Mouse (Mus musculus): ENCODE results near the gene Dll3. TPM values are rescaled to one million over a fixed set of nuclear protein-coding genes. Genes with fewer than 3 reads are reported as not detected.

Gene Dll3
- polyA plus RNA-seq, 1 experiment from 2014 or later = 39.0 TPM

DNA sequence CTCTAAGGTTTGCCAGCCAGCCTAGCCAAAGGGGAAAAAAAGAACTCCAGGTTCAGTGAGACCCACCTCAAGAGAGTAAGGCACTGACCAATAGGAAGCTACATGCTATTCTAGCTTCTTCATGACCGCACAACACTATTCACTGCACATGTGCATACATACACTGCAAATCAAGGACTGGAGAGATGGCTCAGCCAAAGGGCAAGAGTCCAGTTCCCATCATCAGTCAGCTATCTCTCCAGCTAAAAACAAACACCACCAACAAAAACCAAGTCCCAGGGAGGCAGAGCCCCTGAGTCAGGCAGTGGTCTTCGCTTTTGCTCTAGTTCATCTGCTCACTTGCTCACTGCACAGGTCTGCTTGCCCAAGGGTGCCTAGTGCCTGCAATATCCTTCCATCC is 26.2 kb upstream of the Dll3 start:
- peaks cover 99% of the 10 kb centered on the region for H3K36me3 ChIP-seq
- WGBS = 98% methylated on average over 2 of the region's 2 CpGs

DNA sequence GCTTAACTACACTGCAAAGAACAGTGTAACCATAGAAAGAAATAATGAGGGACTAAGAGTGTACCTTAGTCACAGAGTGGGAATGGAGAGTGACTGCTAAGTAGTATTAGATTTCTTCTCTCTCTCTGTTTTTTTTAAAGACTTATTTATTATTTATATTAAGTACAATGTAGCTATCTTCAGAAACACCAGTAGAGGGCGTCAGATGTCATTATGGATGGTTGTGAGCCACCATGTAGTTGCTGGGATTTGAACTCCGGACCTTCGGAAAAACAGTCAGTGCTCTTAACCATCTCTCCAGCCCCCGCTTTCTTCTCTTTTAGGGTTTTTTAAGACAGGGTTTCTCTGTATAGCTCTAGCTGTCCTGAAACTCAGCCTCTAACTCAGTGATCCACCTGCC is 24.4 kb upstream of the Dll3 start:
- no peaks in the 10 kb centered on the region for H3K27me3 ChIP-seq (ENCODE audit: low read depth, poor library complexity, severe bottlenecking)
- no peak overlapping the region for H3K27ac ChIP-seq (replicated peaks)
- H3K4me3 ChIP-seq = no peak overlapping the region
- H3K9me3 ChIP-seq (replicated peaks) = no peaks in the 10 kb centered on the region
- no peaks in the 10 kb centered on the region for H3K4me1 ChIP-seq
- no peak for DNase-seq (ENCODE audit: low spot score)
- H3K36me3 ChIP-seq = peaks cover 100% of the 10 kb centered on the region
- WGBS = 81% methylated on average over 4 of the region's 4 CpGs

More for the DNA sequence above, 26.2 kb upstream of the Dll3 start:
- no peak for DNase-seq (ENCODE audit: low spot score)
- no peaks in the 10 kb centered on the region for H3K27me3 ChIP-seq (ENCODE audit: low read depth, poor library complexity, severe bottlenecking)
- no peak overlapping the region for H3K27ac ChIP-seq (replicated peaks)
- no peak overlapping the region for H3K4me3 ChIP-seq
- H3K9me3 ChIP-seq (replicated peaks) = no peaks in the 10 kb centered on the region
- H3K4me1 ChIP-seq = no peaks in the 10 kb centered on the region

DNA sequence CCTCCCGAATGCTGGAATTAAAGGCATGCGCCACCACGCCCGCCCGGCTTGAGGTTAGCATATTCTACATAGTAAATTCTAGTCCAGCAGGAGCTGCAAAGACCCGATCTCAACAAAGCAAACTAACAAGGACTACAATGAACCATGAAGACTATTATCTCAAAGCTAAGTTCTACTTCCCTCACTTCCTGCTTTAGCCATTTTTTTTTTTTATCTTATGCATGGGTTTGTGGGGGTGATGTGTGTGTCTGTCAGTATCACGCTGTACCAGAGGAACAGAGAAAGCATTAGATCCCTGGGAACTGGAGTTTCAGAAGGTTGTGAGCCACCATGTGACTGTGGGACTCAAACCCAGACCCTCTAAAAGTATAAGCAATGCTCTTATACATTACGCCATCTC is 23.3 kb upstream of the Dll3 start:
- peaks cover 100% of the 10 kb centered on the region for H3K36me3 ChIP-seq

DNA sequence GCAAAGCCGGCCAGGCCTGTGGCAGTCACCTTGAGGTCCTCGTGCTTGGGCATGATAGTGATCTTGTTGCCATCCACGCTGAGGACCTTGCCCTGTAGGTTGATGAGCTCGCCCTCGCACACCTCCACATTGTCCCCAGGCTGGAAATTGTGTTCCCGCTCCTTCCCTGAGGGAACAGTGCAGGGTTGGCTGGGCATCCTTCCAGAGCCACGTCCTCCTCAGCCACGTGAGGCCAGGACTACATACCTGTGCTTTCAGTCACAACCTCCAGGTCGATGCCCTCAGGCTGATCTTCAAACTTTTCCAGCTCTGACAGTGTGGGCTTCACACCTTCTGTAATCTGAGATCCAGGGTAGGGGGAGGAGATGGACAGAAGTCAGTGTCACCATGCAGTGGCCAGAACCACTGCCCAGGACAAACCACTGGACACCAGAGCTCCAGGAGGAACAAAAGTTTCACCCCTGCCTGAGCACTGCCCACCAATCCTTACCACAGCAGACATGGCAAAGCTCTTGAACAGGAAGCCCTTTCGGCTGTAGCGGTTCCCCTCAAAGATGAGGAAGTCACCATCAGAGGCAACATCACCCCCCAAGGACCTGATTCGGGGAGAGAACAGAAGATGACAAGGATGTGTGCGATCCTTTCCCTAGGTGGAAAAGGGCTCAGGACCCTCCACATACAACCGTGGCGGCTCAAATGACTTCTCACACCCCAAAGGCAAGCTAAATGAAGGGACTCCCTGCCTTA is 20.1 kb upstream of the Dll3 start:
- DNase-seq (ENCODE audit: low spot score) = no peak
- H3K27ac ChIP-seq (replicated peaks) = no peak overlapping the region
- no peak overlapping the region for H3K4me3 ChIP-seq
- no peaks in the 10 kb centered on the region for H3K4me1 ChIP-seq
- H3K36me3 ChIP-seq = peaks cover 100% of the 10 kb centered on the region
- no peaks in the 10 kb centered on the region for H3K27me3 ChIP-seq (ENCODE audit: low read depth, poor library complexity, severe bottlenecking)
- 94% methylated on average over 15 of the region's 15 CpGs for WGBS
- no peaks in the 10 kb centered on the region for H3K9me3 ChIP-seq (replicated peaks)

More for the DNA sequence above, 23.3 kb upstream of the Dll3 start:
- Histone ChIP-seq H3K4me1 (no peaks in the 10 kb centered on the region), H3K27ac (replicated peaks) (no peak overlapping the region), H3K4me3 (no peak overlapping the region), H3K9me3 (replicated peaks) (no peaks in the 10 kb centered on the region), H3K27me3 (ENCODE audit: low read depth, poor library complexity, severe bottlenecking) (no peaks in the 10 kb centered on the region)
- no peak for DNase-seq (ENCODE audit: low spot score)
- 98% methylated on average over 8 of the region's 8 CpGs for WGBS

DNA sequence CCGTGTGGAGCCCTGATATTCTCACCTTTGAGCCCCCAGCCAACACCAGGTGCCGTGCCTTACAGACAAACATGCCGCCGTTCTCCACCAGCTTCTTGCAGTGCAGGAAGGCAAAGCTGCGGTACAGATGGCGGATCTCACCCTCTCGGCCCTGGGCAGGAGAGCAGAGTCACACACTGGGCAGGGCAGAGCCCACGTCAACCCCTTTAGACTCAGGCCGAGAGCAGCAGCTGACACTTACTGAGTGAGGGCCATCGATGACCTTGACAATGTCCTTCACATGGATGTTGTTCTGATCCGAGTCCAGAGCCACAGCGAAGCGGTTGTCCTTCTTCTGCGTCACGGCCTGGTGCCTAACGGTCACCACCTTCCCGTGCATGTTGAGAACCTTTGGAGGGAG is 16.7 kb upstream of the Dll3 start:
- 96% methylated on average over 17 of the region's 17 CpGs for WGBS
- H3K9me3 ChIP-seq (replicated peaks) = no peaks in the 10 kb centered on the region
- DNase-seq (ENCODE audit: low spot score) = no peak
- H3K27ac ChIP-seq (replicated peaks) = no peak overlapping the region
- H3K4me3 ChIP-seq = no peak overlapping the region
- H3K27me3 ChIP-seq (ENCODE audit: low read depth, poor library complexity, severe bottlenecking) = no peaks in the 10 kb centered on the region
- no peaks in the 10 kb centered on the region for H3K4me1 ChIP-seq
- peaks cover 100% of the 10 kb centered on the region for H3K36me3 ChIP-seq

DNA sequence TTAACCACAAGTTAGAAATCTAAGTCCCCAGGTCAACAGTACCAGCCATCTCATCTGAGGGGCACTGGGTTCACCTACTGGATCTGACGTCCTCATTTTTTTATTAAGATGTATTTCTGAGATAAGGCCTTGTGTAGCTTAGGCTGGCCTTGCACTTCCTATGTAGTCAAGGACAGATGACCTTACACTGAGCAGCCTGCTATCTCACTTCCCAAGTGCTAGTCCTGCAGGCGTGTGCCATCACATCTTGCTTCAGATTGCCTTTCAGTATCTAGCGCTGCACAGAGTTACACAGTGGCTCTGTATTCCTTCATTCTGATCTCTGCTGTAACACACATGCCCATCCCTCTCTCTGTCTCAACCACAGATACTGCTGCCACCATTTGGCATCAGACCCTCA is 16.0 kb upstream of the Dll3 start:
- Histone ChIP-seq H3K27ac (replicated peaks) (no peak overlapping the region), H3K9me3 (replicated peaks) (no peaks in the 10 kb centered on the region), H3K27me3 (ENCODE audit: low read depth, poor library complexity, severe bottlenecking) (no peaks in the 10 kb centered on the region), H3K4me1 (no peaks in the 10 kb centered on the region), H3K36me3 (peaks cover 93% of the 10 kb centered on the region), H3K4me3 (no peak overlapping the region)
- 90% methylated on average over 3 of the region's 3 CpGs for WGBS
- DNase-seq (ENCODE audit: low spot score) = no peak

DNA sequence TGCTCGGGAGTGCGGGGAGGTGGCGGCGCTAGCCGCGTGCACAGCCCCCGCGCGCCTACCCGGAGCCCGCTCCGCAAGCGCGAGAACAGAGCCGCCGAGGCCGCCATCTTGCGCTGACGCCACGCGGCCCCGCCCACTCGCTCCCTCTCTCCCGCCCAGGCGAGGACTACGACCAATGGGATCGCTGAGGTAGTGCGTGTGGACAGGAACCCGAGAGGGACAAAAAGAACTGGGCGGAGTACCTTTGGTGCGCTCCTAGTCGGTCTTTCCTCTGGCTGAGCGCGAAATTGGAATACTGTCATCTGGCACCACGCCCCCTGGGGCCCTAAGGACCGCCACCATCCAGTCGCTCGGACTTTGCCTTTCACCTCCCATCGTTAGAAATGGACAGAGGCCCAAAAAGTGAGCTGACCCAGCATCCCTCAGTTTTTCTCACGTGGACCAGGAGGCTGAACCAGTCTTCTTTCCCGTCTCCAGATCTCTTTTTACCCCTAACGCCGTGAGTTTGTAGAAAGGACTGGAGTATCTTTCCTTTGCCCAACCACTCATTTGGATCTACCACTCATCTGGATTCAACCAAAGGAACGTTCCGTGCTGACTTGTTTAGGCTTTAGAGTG is 10.0 kb upstream of the Dll3 start, which contains the start of gene Timm50:
Gene Timm50, minus strand, starts transcription at position 147 of the 618 bp plus-strand sequence.
- DNase-seq (ENCODE audit: low spot score) = peak; percentile 94
- WGBS = 1% methylated on average over 32 of the region's 45 CpGs
- Histone ChIP-seq H3K4me3 (peak within 1 kb of the TSS; percentile 99), H3K4me1 (peaks cover 50% of the 10 kb centered on the region), H3K27me3 (ENCODE audit: low read depth, poor library complexity, severe bottlenecking) (no peaks in the 10 kb centered on the region), H3K36me3 (peaks cover 69% of the 10 kb centered on the region), H3K27ac (replicated peaks) (peak within 1 kb of the TSS; percentile 94), H3K9me3 (replicated peaks) (no peaks in the 10 kb centered on the region)

DNA sequence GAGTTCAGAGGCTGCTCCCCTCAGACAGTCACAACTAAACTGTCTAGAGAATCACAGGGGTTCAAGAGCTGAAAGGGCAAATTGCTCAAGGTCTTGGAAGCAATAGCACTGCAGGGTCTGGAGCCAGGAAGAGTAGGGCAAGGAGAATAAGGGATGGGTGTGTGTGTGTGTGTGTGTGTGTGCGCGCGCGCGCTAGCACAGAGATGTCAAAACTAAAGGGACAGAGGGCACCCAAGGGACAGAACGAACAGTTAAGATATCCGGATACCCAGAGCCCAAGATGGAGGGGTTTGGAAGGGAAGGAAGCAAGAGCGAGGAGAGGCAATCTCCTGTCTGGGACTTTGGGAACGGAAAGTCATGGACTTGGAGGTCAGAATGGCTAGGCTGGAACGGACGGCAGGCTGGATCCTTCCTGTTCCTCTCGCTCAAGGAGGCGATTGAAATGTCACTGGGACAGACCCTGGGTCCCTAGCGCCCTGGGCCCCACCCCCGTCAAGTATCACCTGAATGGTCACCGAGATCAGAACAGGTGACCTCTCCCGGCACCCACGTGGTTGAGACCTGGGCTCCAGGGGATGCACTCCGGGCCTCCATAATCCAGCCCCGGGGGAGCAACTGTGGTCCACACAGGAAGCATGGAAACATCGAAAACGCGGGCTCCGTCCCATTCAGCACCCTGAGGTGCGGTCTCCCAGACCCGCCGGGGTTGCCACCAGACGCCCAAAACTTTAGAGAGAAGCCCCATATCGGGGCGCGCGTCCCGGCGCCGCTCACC is 9.3 kb upstream of the Dll3 start:
- 8% methylated on average over 35 of the region's 35 CpGs for WGBS
- no peak for DNase-seq (ENCODE audit: low spot score)

DNA sequence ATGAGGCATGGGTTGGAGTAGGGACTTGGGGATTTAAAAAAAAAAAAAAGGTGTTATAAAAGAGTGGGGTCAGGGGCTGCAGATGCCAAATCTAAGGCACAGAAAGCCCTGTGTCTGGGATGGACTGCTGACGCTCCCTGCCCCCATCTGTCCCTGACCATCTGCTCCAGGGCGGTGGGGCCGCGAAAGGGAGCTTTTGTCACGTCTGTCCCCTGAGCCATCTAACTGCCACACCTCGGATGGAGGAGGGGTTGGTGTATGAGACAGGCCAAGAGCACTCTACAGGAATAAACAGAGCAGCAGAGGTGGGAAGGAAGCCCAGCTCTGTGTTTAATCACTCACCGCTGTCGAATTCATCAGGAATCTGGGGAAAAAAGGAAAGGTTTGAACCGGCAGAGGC is 7.7 kb upstream of the Dll3 start:
- H3K4me1 ChIP-seq = peaks cover 64% of the 10 kb centered on the region
- H3K27ac ChIP-seq (replicated peaks) = peak overlapping the region; percentile 94
- DNase-seq (ENCODE audit: low spot score) = peak; percentile 42
- peaks cover 69% of the 10 kb centered on the region for H3K36me3 ChIP-seq
- H3K9me3 ChIP-seq (replicated peaks) = no peaks in the 10 kb centered on the region
- WGBS = 78% methylated on average over 9 of the region's 9 CpGs
- H3K4me3 ChIP-seq = peak overlapping the region; percentile 99
- no peaks in the 10 kb centered on the region for H3K27me3 ChIP-seq (ENCODE audit: low read depth, poor library complexity, severe bottlenecking)

More for the DNA sequence above, 9.3 kb upstream of the Dll3 start:
- peaks cover 51% of the 10 kb centered on the region for H3K4me1 ChIP-seq
- H3K4me3 ChIP-seq = peak overlapping the region; percentile 99
- peak overlapping the region; percentile 94 for H3K27ac ChIP-seq (replicated peaks)
- no peaks in the 10 kb centered on the region for H3K27me3 ChIP-seq (ENCODE audit: low read depth, poor library complexity, severe bottlenecking)
- H3K9me3 ChIP-seq (replicated peaks) = no peaks in the 10 kb centered on the region
- H3K36me3 ChIP-seq = peaks cover 69% of the 10 kb centered on the region

DNA sequence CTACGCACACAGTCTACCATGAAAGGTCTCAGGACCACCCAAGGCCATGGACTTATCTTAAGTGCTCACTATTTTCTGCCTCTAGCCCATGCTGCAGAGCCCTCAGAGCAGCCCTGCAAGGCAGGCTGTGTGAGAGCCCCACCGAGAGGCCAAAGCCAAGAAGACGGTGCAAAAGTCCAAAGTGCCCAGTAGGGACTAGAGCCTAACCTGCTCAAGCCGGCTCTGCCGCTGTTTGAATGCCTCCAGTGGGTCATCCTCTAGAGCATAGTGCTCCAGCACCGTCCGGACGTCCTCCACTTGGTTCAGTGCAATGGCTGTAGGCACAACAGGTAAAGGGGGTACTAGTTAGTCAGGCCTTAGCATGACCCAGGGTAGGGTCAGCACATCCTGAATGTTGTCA is 4.2 kb upstream of the Dll3 start:
- WGBS = 94% methylated on average over 8 of the region's 8 CpGs
- no peak overlapping the region for H3K27ac ChIP-seq (replicated peaks)
- H3K4me3 ChIP-seq = no peak overlapping the region
- peaks cover 84% of the 10 kb centered on the region for H3K4me1 ChIP-seq
- H3K27me3 ChIP-seq (ENCODE audit: low read depth, poor library complexity, severe bottlenecking) = peaks cover 12% of the 10 kb centered on the region
- H3K9me3 ChIP-seq (replicated peaks) = no peaks in the 10 kb centered on the region
- DNase-seq (ENCODE audit: low spot score) = no peak
- peaks cover 67% of the 10 kb centered on the region for H3K36me3 ChIP-seq

DNA sequence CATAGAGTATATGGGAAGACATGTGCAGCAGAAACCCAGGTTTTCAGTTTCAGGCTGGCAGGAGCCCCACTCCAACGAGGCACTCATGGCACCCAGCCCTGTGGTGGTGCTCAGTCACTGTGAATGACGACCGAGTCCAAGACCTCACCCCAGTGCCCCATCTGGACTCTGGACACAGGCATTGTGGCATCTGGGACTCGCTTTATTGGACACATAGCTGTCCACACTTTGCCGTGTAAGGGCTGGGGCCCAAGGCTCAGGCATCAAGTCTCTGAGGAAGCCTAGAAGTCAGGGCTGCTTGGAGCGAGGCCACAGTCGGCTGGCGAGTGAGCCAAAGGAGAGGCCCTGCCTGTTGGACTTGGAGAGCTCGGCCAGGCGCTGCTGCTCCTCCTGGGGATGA is 3.6 kb upstream of the Dll3 start:
- Histone ChIP-seq H3K27ac (replicated peaks) (no peak overlapping the region), H3K4me3 (no peak overlapping the region), H3K27me3 (ENCODE audit: low read depth, poor library complexity, severe bottlenecking) (peaks cover 18% of the 10 kb centered on the region), H3K4me1 (peaks cover 84% of the 10 kb centered on the region), H3K9me3 (replicated peaks) (no peaks in the 10 kb centered on the region), H3K36me3 (peaks cover 67% of the 10 kb centered on the region)
- DNase-seq (ENCODE audit: low spot score) = no peak
- WGBS = 92% methylated on average over 10 of the region's 10 CpGs

DNA sequence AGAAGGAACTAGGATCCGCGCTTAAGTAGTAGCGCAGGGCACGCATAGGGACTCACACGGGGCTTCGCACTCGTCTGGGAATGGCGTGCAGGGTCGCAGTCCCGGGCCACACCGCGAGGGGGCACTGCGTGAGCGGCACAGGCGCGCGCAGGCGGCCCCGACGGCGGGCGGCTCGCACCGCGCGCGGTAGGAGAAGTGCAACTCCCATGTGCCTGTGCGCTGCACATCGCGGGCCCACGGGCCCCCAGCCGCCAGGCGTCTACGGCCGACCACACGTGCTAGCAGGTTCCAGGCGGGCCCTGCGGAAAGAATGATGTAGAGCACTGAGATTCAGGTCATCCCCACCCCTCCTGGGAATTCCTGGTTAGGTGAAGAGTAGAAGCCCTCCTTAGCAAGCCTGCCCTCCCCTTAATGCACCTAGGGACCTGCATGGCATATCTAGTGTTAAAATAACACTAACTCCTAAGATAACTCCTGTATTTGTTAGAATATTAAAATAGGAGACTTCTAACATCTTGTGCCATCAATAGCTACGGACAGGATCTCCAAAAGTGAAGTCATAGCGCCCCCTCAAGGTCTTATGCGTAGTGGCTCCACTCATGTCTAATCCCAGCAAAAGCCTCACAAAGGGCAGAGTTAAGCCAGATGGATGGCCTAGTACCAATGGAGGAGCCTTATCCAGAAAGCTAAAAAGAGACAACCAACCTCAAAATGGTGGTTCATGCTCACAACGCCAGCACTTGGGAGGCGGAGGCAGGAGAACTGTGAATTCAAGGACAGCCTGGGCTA is 3.0 kb downstream of the Dll3 start:
- Histone ChIP-seq H3K4me3 (peak overlapping the region; percentile 63), H3K27ac (replicated peaks) (peak overlapping the region; percentile 93), H3K9me3 (replicated peaks) (no peaks in the 10 kb centered on the region), H3K27me3 (ENCODE audit: low read depth, poor library complexity, severe bottlenecking) (peaks cover 84% of the 10 kb centered on the region), H3K4me1 (peaks cover 73% of the 10 kb centered on the region), H3K36me3 (peaks cover 29% of the 10 kb centered on the region)
- WGBS = 22% methylated on average over 41 of the region's 43 CpGs
- peak; percentile 63 for DNase-seq (ENCODE audit: low spot score)

All from midbrain, embryonic 10.5 days (tissue).